Mouse (Mus musculus) embryonic fibroblast, embryonic 13.5 days (primary cell): ENCODE results near the gene F2r.

Experiments
- CTCF ChIP-seq: IDR thresholded peaks from 2 replicates; pipeline ENCODE4 v1.5.1; 2011; ENCODE audit warnings: mild to moderate bottlenecking, control low read depth, low read length, moderate library complexity, borderline replicate concordance; ENCODE audit not compliant: insufficient read depth
- POLR2A ChIP-seq: IDR thresholded peaks from 2 replicates; pipeline ENCODE4 v1.6.1; 2011; ENCODE audit warnings: low read depth, mild to moderate bottlenecking, control low read depth, low read length, moderate library complexity

DNA sequence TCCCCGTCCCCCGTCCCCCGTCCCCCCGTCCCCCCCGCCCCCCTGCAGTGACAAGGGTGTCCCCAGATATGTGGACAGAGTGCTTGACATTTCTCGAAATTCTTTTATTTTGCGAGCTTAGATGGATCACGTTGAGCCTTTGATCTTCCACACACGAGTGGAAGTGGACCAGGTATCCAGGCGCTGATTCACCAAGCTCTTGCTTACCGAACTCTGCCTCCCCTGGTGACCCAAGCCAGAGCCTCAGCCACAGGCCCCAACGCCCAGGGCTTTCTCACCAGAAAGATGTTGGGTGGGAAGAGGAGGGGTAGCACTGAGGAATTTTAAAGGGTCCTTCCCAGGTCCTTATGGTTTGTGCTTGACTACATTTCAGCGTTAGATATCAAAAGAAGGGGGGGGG, 572 bp upstream of the F2r start:
- TF ChIP-seq POLR2A = no peak
- no peak for TF ChIP-seq CTCF
